ENCODE assay signal across 23 mouse cellular contexts in genomic region chr14:97087346-97087745, GRCm38 (mm10).
DNase-seq lines count a peak whose midpoint lies in the region; ATAC-seq and TF ChIP-seq lines count a peak whose summit lies in the region.
"Had no signal": no experiment of that assay in that cellular context is flagged by ENCODE, and none has a peak within 500 bp of the region (broad histone marks: within the 10 kb centered on the region; RNA-seq: fewer than 3 reads in every experiment).

No protein-coding gene starts in this region.

- peaks cover 2% of the 10 kb centered on the region; the same call in 1 of the 2 replicates for H3K4me1 ChIP-seq in hindbrain, embryonic 12.5 days
- peaks cover 16% of the 10 kb centered on the region for H3K4me1 ChIP-seq in hindbrain, embryonic 10.5 days (replicated peaks)
- peaks cover 8% of the 10 kb centered on the region; the same call in 1 of the 2 replicates for H3K4me1 ChIP-seq in midbrain, embryonic 14.5 days (ENCODE audit: control insufficient read depth, insufficient read depth, low read length)
- H3K4me1 ChIP-seq in midbrain, embryonic 10.5 days: peaks cover 12% of the 10 kb centered on the region
- H3K4me1 ChIP-seq in MEL (ENCODE audit: control insufficient read depth in 1 of 2, insufficient read depth in 2 of 2, low read length in 2 of 2): no peaks in the 10 kb centered on the region
- H3K4me1 ChIP-seq: heart, embryonic 12.5 days; heart, embryonic 15.5 days had no signal

- no peaks in the 10 kb centered on the region for H3K36me3 ChIP-seq in hindbrain, embryonic 12.5 days
- H3K36me3 ChIP-seq in hindbrain, embryonic 10.5 days: no peaks in the 10 kb centered on the region
- no peaks in the 10 kb centered on the region for H3K36me3 ChIP-seq in midbrain, embryonic 14.5 days (ENCODE audit: control insufficient read depth, insufficient read depth, low read length)
- no peaks in the 10 kb centered on the region for H3K36me3 ChIP-seq in midbrain, embryonic 10.5 days
- H3K36me3 ChIP-seq in MEL (ENCODE audit: control insufficient read depth in 1 of 2, insufficient read depth in 2 of 2, low read length in 2 of 2): no peaks in the 10 kb centered on the region
- H3K36me3 ChIP-seq: forebrain, embryonic 10.5 days; heart, embryonic 12.5 days; heart, embryonic 15.5 days; hindbrain, embryonic 13.5 days had no signal

- H3K4me2 ChIP-seq in hindbrain, embryonic 12.5 days (replicated peaks): no peak overlapping the region
- H3K4me2 ChIP-seq in midbrain, embryonic 14.5 days (ENCODE audit: low read length): no peak overlapping the region
- H3K4me2 ChIP-seq: heart, embryonic 12.5 days; heart, embryonic 15.5 days; hindbrain, embryonic 13.5 days had no signal

- no peak for TF ChIP-seq POLR2A in MEL (IDR thresholded peaks at IDR 0.05; ENCODE audit: control insufficient read depth in 1 of 2, insufficient read depth in 1 of 2, low read depth in 1 of 2, low read length in 2 of 2, poor library complexity in 1 of 2)
- no peak for TF ChIP-seq POLR2A in brain, embryonic 14.5 days (IDR thresholded peaks at IDR 0.05; ENCODE audit: borderline replicate concordance, extremely low read depth, insufficient read depth, insufficient read length, poor library complexity, severe bottlenecking)

- H3K79me2 ChIP-seq in MEL (ENCODE audit: control insufficient read depth, insufficient read depth, low read length, poor library complexity): no peaks in the 10 kb centered on the region

- ATAC-seq in hindbrain, embryonic 12.5 days (ENCODE audit: low FRiP score): 0 out of 2 replicates have a peak, but pooled peaks have one; percentile 50
- 0 out of 2 replicates have a peak, but pooled peaks have one; percentile 48 for ATAC-seq in midbrain, embryonic 14.5 days (ENCODE audit: low FRiP score, low TSS enrichment)
- ATAC-seq: activated CD4-positive, CD25-positive, alpha-beta regulatory T cell, adult 4 months; CD4-positive, CD25-positive, alpha-beta regulatory T cell, adult 4 months; hindbrain, postnatal 0 days; inflammation-experienced regulatory T-cells, adult 6 months had no signal

- H3K9ac ChIP-seq in hindbrain, embryonic 12.5 days: no peak overlapping the region
- no peak overlapping the region for H3K9ac ChIP-seq in midbrain, embryonic 14.5 days (replicated peaks; ENCODE audit: low read length)
- no peak overlapping the region for H3K9ac ChIP-seq in MEL (ENCODE audit: control insufficient read depth, low read depth, low read length, poor library complexity, severe bottlenecking)
- H3K9ac ChIP-seq: heart, embryonic 12.5 days; heart, embryonic 15.5 days; hindbrain, embryonic 13.5 days had no signal

- no peaks in the 10 kb centered on the region for H3K9me3 ChIP-seq in hindbrain, embryonic 12.5 days (replicated peaks)
- no peaks in the 10 kb centered on the region for H3K9me3 ChIP-seq in hindbrain, embryonic 10.5 days
- no peaks in the 10 kb centered on the region for H3K9me3 ChIP-seq in midbrain, embryonic 14.5 days (ENCODE audit: control insufficient read depth, low read length)
- no peaks in the 10 kb centered on the region for H3K9me3 ChIP-seq in midbrain, embryonic 10.5 days (replicated peaks)
- H3K9me3 ChIP-seq in MEL (replicated peaks; ENCODE audit: insufficient read depth, low read length): no peaks in the 10 kb centered on the region
- H3K9me3 ChIP-seq: forebrain, embryonic 10.5 days; heart, embryonic 12.5 days; heart, embryonic 15.5 days; hindbrain, embryonic 13.5 days had no signal

- 35% methylated on average over 2 of the region's 2 CpGs for WGBS in hindbrain, embryonic 12.5 days
- 46% methylated on average over 2 of the region's 2 CpGs for WGBS in hindbrain, embryonic 10.5 days
- WGBS in midbrain, embryonic 14.5 days: 20% methylated on average over 2 of the region's 2 CpGs
- 60% methylated on average over 2 of the region's 2 CpGs for WGBS in midbrain, embryonic 10.5 days

- no peak for DNase-seq in hindbrain, embryonic 10.5 days (ENCODE audit: low spot score)
- DNase-seq in midbrain, embryonic 14.5 days: no peak
- no peak for DNase-seq in midbrain, embryonic 10.5 days (ENCODE audit: low spot score)
- no peak for DNase-seq in MEL (ENCODE audit: low read depth, low spot score)
- DNase-seq in brain, embryonic 14.5 days (ENCODE audit: low read depth): peak; percentile 9
- DNase-seq: adrenal gland, adult 8-10 months; adrenal gland, postnatal 25 days; cerebellum, adult 18-20 months; cerebellum, adult 9-10 months; cerebellum, postnatal 14 days; gastrocnemius, postnatal 25 days; heart, adult 18-20 months; heart, postnatal 10 days; heart, postnatal 36 days had no signal

- no peak overlapping the region for H3K4me3 ChIP-seq in hindbrain, embryonic 12.5 days
- H3K4me3 ChIP-seq in hindbrain, embryonic 10.5 days: no peak overlapping the region
- no peak overlapping the region for H3K4me3 ChIP-seq in midbrain, embryonic 14.5 days (replicated peaks; ENCODE audit: low read depth, low read length)
- H3K4me3 ChIP-seq in midbrain, embryonic 10.5 days: no peak overlapping the region
- no peak overlapping the region for H3K4me3 ChIP-seq in MEL (ENCODE audit: control insufficient read depth in 1 of 2, insufficient read depth in 1 of 2, low read depth in 2 of 2, low read length in 2 of 2)
- H3K4me3 ChIP-seq: forebrain, embryonic 10.5 days; heart, embryonic 12.5 days; heart, embryonic 15.5 days; hindbrain, embryonic 13.5 days had no signal

- H3K27me3 ChIP-seq in hindbrain, embryonic 12.5 days: no peaks in the 10 kb centered on the region
- no peaks in the 10 kb centered on the region for H3K27me3 ChIP-seq in hindbrain, embryonic 10.5 days (ENCODE audit: insufficient read depth, poor library complexity, severe bottlenecking)
- H3K27me3 ChIP-seq in midbrain, embryonic 14.5 days (ENCODE audit: control insufficient read depth, insufficient read depth, low read length): no peaks in the 10 kb centered on the region
- no peaks in the 10 kb centered on the region for H3K27me3 ChIP-seq in midbrain, embryonic 10.5 days (ENCODE audit: low read depth, poor library complexity, severe bottlenecking)
- no peaks in the 10 kb centered on the region for H3K27me3 ChIP-seq in MEL (ENCODE audit: control insufficient read depth in 1 of 2, insufficient read depth in 2 of 2, low read length in 2 of 2)
- H3K27me3 ChIP-seq: heart, embryonic 12.5 days; heart, embryonic 15.5 days; hindbrain, embryonic 13.5 days had no signal

- no peak overlapping the region for H3K27ac ChIP-seq in hindbrain, embryonic 12.5 days
- no peak overlapping the region for H3K27ac ChIP-seq in hindbrain, embryonic 10.5 days
- no peak overlapping the region for H3K27ac ChIP-seq in midbrain, embryonic 14.5 days (replicated peaks; ENCODE audit: low read depth, low read length)
- no peak overlapping the region for H3K27ac ChIP-seq in midbrain, embryonic 10.5 days (replicated peaks)
- no peak overlapping the region for H3K27ac ChIP-seq in MEL (ENCODE audit: control insufficient read depth, low read depth, low read length)
- H3K27ac ChIP-seq: forebrain, embryonic 10.5 days; heart, embryonic 15.5 days; hindbrain, embryonic 13.5 days; hindbrain, postnatal 0 days had no signal

- no peak for TF ChIP-seq RAD21 in MEL (IDR thresholded peaks at IDR 0.05; ENCODE audit: low read depth, low read length)

- no peak for TF ChIP-seq EP300 in MEL (IDR thresholded peaks at IDR 0.05; ENCODE audit: low read depth in 1 of 2, low read length in 2 of 2)

- TF ChIP-seq CTCF in MEL (IDR thresholded peaks at IDR 0.05 in 2 of 3, conservative IDR thresholded peaks at IDR 0.05 in 1 of 3; ENCODE audit: control insufficient read depth in 1 of 3, insufficient read depth in 1 of 3, low read depth in 2 of 3, low read length in 3 of 3, poor library complexity in 1 of 3, severe bottlenecking in 1 of 3): no peak
- no peak for TF ChIP-seq CTCF in brain, embryonic 14.5 days (IDR thresholded peaks at IDR 0.05; ENCODE audit: borderline replicate concordance, extremely low read depth, insufficient read depth, insufficient read length)

TF ChIP-seq in MEL, 35 proteins besides CTCF, POLR2A, EP300 and RAD21:
- no peak for TF ChIP-seq MAFK (IDR thresholded peaks at IDR 0.05; ENCODE audit: borderline replicate concordance, low read depth, low read length)
- 0 out of 2 replicates have a peak, but pooled peaks have one; percentile 55 for TF ChIP-seq ZNF384 (IDR thresholded peaks at IDR 0.05; ENCODE audit: low read depth, low read length)
TF ChIP-seq in MEL: peak in this region for 1.
